ENCODE assay signal across 12 mouse cellular contexts in the genomic region with DNA sequence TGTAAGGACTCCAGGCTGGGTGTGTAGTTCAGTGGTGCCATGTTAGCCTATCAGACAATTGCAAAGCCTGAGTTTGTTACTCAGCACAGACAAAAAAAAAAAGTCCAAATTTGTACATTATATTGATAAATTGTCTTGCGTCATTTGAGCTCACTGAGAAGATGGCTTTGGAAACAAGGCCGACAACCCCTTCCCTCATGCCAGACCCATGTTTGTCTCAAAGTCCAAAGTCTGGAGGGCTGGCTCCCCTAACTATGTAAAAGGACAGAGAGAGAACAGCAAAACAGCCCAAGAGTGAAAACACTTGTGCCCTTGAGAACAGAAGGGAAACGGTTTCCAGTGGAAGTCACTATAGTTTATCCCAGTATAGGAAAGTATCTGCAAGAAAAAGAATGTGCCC. TPM values are rescaled to one million over a fixed set of nuclear protein-coding genes. Genes with fewer than 3 reads are reported as not detected.
DNase-seq lines count a peak whose midpoint lies in the region; ATAC-seq and TF ChIP-seq lines count a peak whose summit lies in the region.
"Had no signal": no experiment of that assay in that cellular context is flagged by ENCODE, and none has a peak within 500 bp of the region (broad histone marks: within the 10 kb centered on the region; RNA-seq: fewer than 3 reads in every experiment).

No protein-coding gene starts in this region.

- H3K4me2 ChIP-seq in hindbrain, embryonic 13.5 days: peak overlapping the region; percentile 75
- no peak overlapping the region; the same call in 1 of the 2 replicates for H3K4me2 ChIP-seq in hindbrain, embryonic 16.5 days (ENCODE audit: low read length)
- 0 out of 2 replicates have a peak overlapping the region, but pooled peaks have one; percentile 56 for H3K4me2 ChIP-seq in embryonic facial prominence, embryonic 15.5 days (replicated peaks)

- no peak for TF ChIP-seq POLR2A in bone marrow macrophage, adult 2 months (IDR thresholded peaks at IDR 0.05; ENCODE audit: borderline replicate concordance, low read depth, low read length)

- DNase-seq in kidney, postnatal 36 days: peak; percentile 68 to 73
- no peak for DNase-seq in urinary bladder, postnatal 14 days (ENCODE audit: low spot score)
- DNase-seq in ovary, postnatal 10 days (ENCODE audit: low spot score): no peak
- DNase-seq in left cerebral cortex, postnatal 10 days (ENCODE audit: extremely low spot score in 1 of 2, low spot score in 2 of 2): no peak
- DNase-seq: heart, adult 11 months had no signal

- no peak for ATAC-seq in hindbrain, embryonic 13.5 days (ENCODE audit: low FRiP score)
- no peak for ATAC-seq in hindbrain, embryonic 16.5 days
- no peak for ATAC-seq in embryonic facial prominence, embryonic 15.5 days (ENCODE audit: insufficient number of reproducible peaks, low FRiP score, low TSS enrichment, low read depth)

- H3K27ac ChIP-seq in hindbrain, embryonic 13.5 days: no peak overlapping the region
- no peak overlapping the region for H3K27ac ChIP-seq in hindbrain, embryonic 16.5 days (ENCODE audit: low read depth, low read length)
- no peak overlapping the region for H3K27ac ChIP-seq in bone marrow macrophage, adult 2 months (ENCODE audit: insufficient read depth, low read depth, low read length)
- no peak overlapping the region for H3K27ac ChIP-seq in embryonic facial prominence, embryonic 15.5 days (replicated peaks)
- H3K27ac ChIP-seq: limb, embryonic 15.5 days had no signal

- H3K9ac ChIP-seq in hindbrain, embryonic 13.5 days: no peak overlapping the region
- H3K9ac ChIP-seq in hindbrain, embryonic 16.5 days (ENCODE audit: low read depth, low read length): no peak overlapping the region
- no peak overlapping the region for H3K9ac ChIP-seq in embryonic facial prominence, embryonic 15.5 days

- no peaks in the 10 kb centered on the region for H3K9me3 ChIP-seq in hindbrain, embryonic 13.5 days
- H3K9me3 ChIP-seq in hindbrain, embryonic 16.5 days (ENCODE audit: control insufficient read depth, low read length): no peaks in the 10 kb centered on the region
- no peaks in the 10 kb centered on the region for H3K9me3 ChIP-seq in embryonic facial prominence, embryonic 15.5 days (replicated peaks)
- H3K9me3 ChIP-seq: G1E; limb, embryonic 15.5 days had no signal

- no peaks in the 10 kb centered on the region for H3K27me3 ChIP-seq in hindbrain, embryonic 13.5 days
- no peaks in the 10 kb centered on the region for H3K27me3 ChIP-seq in hindbrain, embryonic 16.5 days (replicated peaks; ENCODE audit: control insufficient read depth, insufficient read depth, low read length)
- H3K27me3 ChIP-seq in embryonic facial prominence, embryonic 15.5 days: no peaks in the 10 kb centered on the region
- H3K27me3 ChIP-seq: limb, embryonic 15.5 days had no signal

- peaks cover 28% of the 10 kb centered on the region for H3K36me3 ChIP-seq in hindbrain, embryonic 13.5 days
- H3K36me3 ChIP-seq in hindbrain, embryonic 16.5 days (ENCODE audit: control insufficient read depth, insufficient read depth, low read length): peaks cover 8% of the 10 kb centered on the region; the same call in 1 of the 2 replicates
- peaks cover 7% of the 10 kb centered on the region; the same call in 1 of the 2 replicates for H3K36me3 ChIP-seq in embryonic facial prominence, embryonic 15.5 days

- intact Hi-C loops in left cerebral cortex, postnatal 10 days (cut with DNase I): loop anchor here (10.0 kb wide), 1 partner anchor 796 kb away; a partner anchor contains a TSS

- H3K4me3 ChIP-seq in hindbrain, embryonic 13.5 days: peak overlapping the region; percentile 4; the same call in 1 of the 2 replicates
- no peak overlapping the region for H3K4me3 ChIP-seq in hindbrain, embryonic 16.5 days (ENCODE audit: low read length)
- H3K4me3 ChIP-seq in bone marrow macrophage, adult 2 months (ENCODE audit: insufficient read depth, low read length): peak overlapping the region; percentile 5; the same call in 1 of the 2 replicates
- H3K4me3 ChIP-seq in embryonic facial prominence, embryonic 15.5 days (replicated peaks): no peak overlapping the region

- no peak for TF ChIP-seq CTCF in bone marrow macrophage, adult 2 months (IDR thresholded peaks at IDR 0.05; ENCODE audit: low read depth, low read length)

- H3K4me1 ChIP-seq in hindbrain, embryonic 13.5 days (replicated peaks): peaks cover 19% of the 10 kb centered on the region
- peaks cover 13% of the 10 kb centered on the region for H3K4me1 ChIP-seq in hindbrain, embryonic 16.5 days (ENCODE audit: control insufficient read depth, insufficient read depth, low read depth, low read length)
- peaks cover 48% of the 10 kb centered on the region for H3K4me1 ChIP-seq in bone marrow macrophage, adult 2 months (ENCODE audit: control insufficient read depth, insufficient read depth, low read length)
- H3K4me1 ChIP-seq in embryonic facial prominence, embryonic 15.5 days: peaks cover 12% of the 10 kb centered on the region

- WGBS in hindbrain, embryonic 13.5 days: 89% methylated on average over 3 of the region's 3 CpGs
- WGBS in hindbrain, embryonic 16.5 days: 91% methylated on average over 3 of the region's 3 CpGs
- 77% methylated on average over 3 of the region's 3 CpGs for WGBS in embryonic facial prominence, embryonic 15.5 days

RNA-seq across cellular contexts. Expression of a gene that starts 1.3 kb away (rescaled TPM):
- 278 and 284 TPM in 2 replicates for polyA plus RNA-seq in hindbrain, embryonic 13.5 days (2015; fragmentation: Nextera tagmentation; extraction: Ambion mirVana)
- 259 and 260 TPM in 2 replicates for polyA plus RNA-seq in hindbrain, embryonic 16.5 days (2015; fragmentation: Nextera tagmentation; extraction: Ambion mirVana)
- 120 and 121 TPM in 2 replicates for polyA plus RNA-seq in bone marrow macrophage, adult 2 months (2012; ENCODE audit: insufficient read depth, insufficient read length, missing spikeins)
- 206 and 209 TPM in 2 replicates for polyA plus RNA-seq in embryonic facial prominence, embryonic 15.5 days (2015; fragmentation: Nextera tagmentation; extraction: Ambion mirVana)
- 100 to 1,000 TPM; 144 to 153 TPM for total RNA-seq in left cerebral cortex, postnatal 10 days (2021)

RNA-seq across cellular contexts. Expression of a gene that starts 1.7 kb away (rescaled TPM):
- 41.6 and 45.3 TPM in 2 replicates for polyA plus RNA-seq in hindbrain, embryonic 13.5 days (2015; fragmentation: Nextera tagmentation; extraction: Ambion mirVana)
- polyA plus RNA-seq in hindbrain, embryonic 16.5 days (2015; fragmentation: Nextera tagmentation; extraction: Ambion mirVana): 60.8 and 70.6 TPM in 2 replicates
- polyA plus RNA-seq in bone marrow macrophage, adult 2 months (2012; ENCODE audit: insufficient read depth, insufficient read length, missing spikeins): 16.2 and 20.1 TPM in 2 replicates
- polyA plus RNA-seq in embryonic facial prominence, embryonic 15.5 days (2015; fragmentation: Nextera tagmentation; extraction: Ambion mirVana): 25.1 and 27.4 TPM in 2 replicates
- 10 to 100 TPM; 52.5 to 53.0 TPM for total RNA-seq in left cerebral cortex, postnatal 10 days (2021)

RNA-seq across cellular contexts. Expression of a gene that starts 19.8 kb away (rescaled TPM):
- 0.69 TPM in 1 of 2 replicates, not detected in the other for polyA plus RNA-seq in hindbrain, embryonic 13.5 days (2015; fragmentation: Nextera tagmentation; extraction: Ambion mirVana)
- polyA plus RNA-seq in hindbrain, embryonic 16.5 days (2015; fragmentation: Nextera tagmentation; extraction: Ambion mirVana): 2.0 TPM in 1 of 2 replicates, not detected in the other
- polyA plus RNA-seq in bone marrow macrophage, adult 2 months (2012; ENCODE audit: insufficient read depth, insufficient read length, missing spikeins): 2.2 TPM in 1 of 2 replicates, not detected in the other
- polyA plus RNA-seq in embryonic facial prominence, embryonic 15.5 days (2015; fragmentation: Nextera tagmentation; extraction: Ambion mirVana): 23.3 and 34.9 TPM in 2 replicates
- not detected for total RNA-seq in left cerebral cortex, postnatal 10 days (2021)
- total RNA-seq: G1E had no signal
- polyA plus RNA-seq: G1E; neural tube, embryonic 14.5 days had no signal

RNA-seq across cellular contexts. Expression of a gene that starts 23.0 kb away (rescaled TPM):
- polyA plus RNA-seq in hindbrain, embryonic 13.5 days (2015; fragmentation: Nextera tagmentation; extraction: Ambion mirVana): 43.3 and 44.0 TPM in 2 replicates
- 37.5 and 47.5 TPM in 2 replicates for polyA plus RNA-seq in hindbrain, embryonic 16.5 days (2015; fragmentation: Nextera tagmentation; extraction: Ambion mirVana)
- polyA plus RNA-seq in bone marrow macrophage, adult 2 months (2012; ENCODE audit: insufficient read depth, insufficient read length, missing spikeins): 21.1 and 29.7 TPM in 2 replicates
- polyA plus RNA-seq in embryonic facial prominence, embryonic 15.5 days (2015; fragmentation: Nextera tagmentation; extraction: Ambion mirVana): 64.2 and 67.5 TPM in 2 replicates
- 10 to 100 TPM; 24.4 to 25.1 TPM for total RNA-seq in left cerebral cortex, postnatal 10 days (2021)

RNA-seq across cellular contexts. Expression of a gene that starts 23.7 kb away (rescaled TPM):
- 96.7 and 98.5 TPM in 2 replicates for polyA plus RNA-seq in hindbrain, embryonic 13.5 days (2015; fragmentation: Nextera tagmentation; extraction: Ambion mirVana)
- polyA plus RNA-seq in hindbrain, embryonic 16.5 days (2015; fragmentation: Nextera tagmentation; extraction: Ambion mirVana): 110 and 112 TPM in 2 replicates
- 58.2 and 61.2 TPM in 2 replicates for polyA plus RNA-seq in bone marrow macrophage, adult 2 months (2012; ENCODE audit: insufficient read depth, insufficient read length, missing spikeins)
- polyA plus RNA-seq in embryonic facial prominence, embryonic 15.5 days (2015; fragmentation: Nextera tagmentation; extraction: Ambion mirVana): 78.8 and 86.1 TPM in 2 replicates
- 10 to 100 TPM; 92.0 to 93.3 TPM for total RNA-seq in left cerebral cortex, postnatal 10 days (2021)

Comparison
In these comparisons a context has a peak if more than half of its experiments do, and no peak if none do; other contexts are left out.
1. H3K4me3 ChIP-seq: peak in hindbrain, embryonic 13.5 days (single experiment) and bone marrow macrophage, adult 2 months (single experiment); none in hindbrain, embryonic 16.5 days (single experiment) and embryonic facial prominence, embryonic 15.5 days (single experiment).
2. DNase-seq: peak in kidney, postnatal 36 days (2 of 2); none in urinary bladder, postnatal 14 days (single experiment), ovary, postnatal 10 days (single experiment) and left cerebral cortex, postnatal 10 days (0 of 2).